Mouse (Mus musculus) thymus, adult 2 months (tissue): ENCODE measurements around the gene Cnot10.

Source experiments
- CTCF ChIP-seq: fragments of 200-500 bp; IDR thresholded peaks from 2 replicates; pipeline ENCODE4 v1.5.1; 2012; ENCODE audit warnings: mild to moderate bottlenecking, control low read depth, low read length, moderate library complexity, borderline replicate concordance; ENCODE audit not compliant: control insufficient read depth, poor library complexity, insufficient read depth; ENCODE audit errors: extremely low read depth
- POLR2A ChIP-seq: fragments of 200-500 bp; IDR thresholded peaks from 2 replicates; pipeline ENCODE4 v1.6.1; 2012; ENCODE audit warnings: mild to moderate bottlenecking, low read length, control low read depth, moderate library complexity; ENCODE audit not compliant: control insufficient read depth, poor library complexity, insufficient read depth; ENCODE audit errors: extremely low read depth

DNA sequence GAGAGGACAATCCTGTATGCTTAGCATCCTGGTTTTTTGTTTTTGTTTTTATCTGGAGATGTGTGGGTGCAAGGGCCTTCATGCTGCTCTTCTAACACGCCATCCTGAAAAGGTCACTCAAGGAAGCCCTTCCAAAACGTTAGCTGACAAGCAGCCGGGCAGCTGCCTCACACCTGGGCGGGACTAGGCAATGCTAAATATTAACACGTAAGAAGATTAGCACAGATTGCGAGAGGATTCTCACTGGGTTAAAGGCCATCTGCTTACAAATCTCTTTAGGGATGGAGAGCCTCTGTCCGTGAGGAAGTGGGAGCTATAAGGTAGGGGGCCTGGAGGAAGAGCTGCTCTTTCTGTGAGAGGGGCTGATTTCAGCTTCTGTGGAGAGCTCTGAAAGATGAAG, 22.0 kb upstream of the Cnot10 start:
- TF ChIP-seq CTCF: no peak
- no peak for TF ChIP-seq POLR2A
